Comparison of ENCODE assay signal across 15 mouse cellular contexts in genomic region chr7:121595085-121595484, GRCm38 (mm10).
"Had no signal": no experiment of that assay in that cellular context is flagged by ENCODE, and none has a peak within 500 bp of the region (broad histone marks: within the 10 kb centered on the region; RNA-seq: fewer than 3 reads in every experiment).

No protein-coding gene starts in this region.

- H3K4me2 ChIP-seq: limb, embryonic 12.5 days; limb, embryonic 15.5 days; liver, embryonic 15.5 days; midbrain, embryonic 11.5 days had no signal

- H3K9me3 ChIP-seq: limb, embryonic 12.5 days; limb, embryonic 15.5 days; liver, embryonic 15.5 days had no signal

- DNase-seq: kidney, adult 18-20 months; kidney, adult 9 months; kidney, postnatal 25 days; left cerebral cortex, postnatal 4 days; lung, adult 2 months; lung, postnatal 14 days; lung, postnatal 4 days; midbrain, embryonic 14.5 days; thymus, adult 18-20 months; thymus, postnatal 36 days had no signal

- ATAC-seq: intestine, embryonic 16.5 days had no signal

- H3K9ac ChIP-seq: limb, embryonic 12.5 days; limb, embryonic 15.5 days; liver, embryonic 15.5 days had no signal

- H3K27me3 ChIP-seq: limb, embryonic 12.5 days; limb, embryonic 15.5 days; liver, embryonic 15.5 days had no signal

- H3K4me1 ChIP-seq: limb, embryonic 12.5 days; limb, embryonic 15.5 days; liver, embryonic 15.5 days had no signal

- H3K4me3 ChIP-seq: limb, embryonic 12.5 days; limb, embryonic 15.5 days; liver, embryonic 15.5 days had no signal

- H3K27ac ChIP-seq: limb, embryonic 12.5 days; limb, embryonic 15.5 days; liver, embryonic 15.5 days had no signal

- H3K36me3 ChIP-seq: limb, embryonic 12.5 days; limb, embryonic 15.5 days; liver, embryonic 15.5 days had no signal
